Mouse (Mus musculus) layer of hippocampus, adult 9-11 months (tissue): Measurements from ENCODE around the gene 4930415L06Rik.

Experiments
- DNase-seq: peaks from one replicate; pipeline ENCODE4 v3.0.0; 2022

Gene 4930415L06Rik

DNA sequence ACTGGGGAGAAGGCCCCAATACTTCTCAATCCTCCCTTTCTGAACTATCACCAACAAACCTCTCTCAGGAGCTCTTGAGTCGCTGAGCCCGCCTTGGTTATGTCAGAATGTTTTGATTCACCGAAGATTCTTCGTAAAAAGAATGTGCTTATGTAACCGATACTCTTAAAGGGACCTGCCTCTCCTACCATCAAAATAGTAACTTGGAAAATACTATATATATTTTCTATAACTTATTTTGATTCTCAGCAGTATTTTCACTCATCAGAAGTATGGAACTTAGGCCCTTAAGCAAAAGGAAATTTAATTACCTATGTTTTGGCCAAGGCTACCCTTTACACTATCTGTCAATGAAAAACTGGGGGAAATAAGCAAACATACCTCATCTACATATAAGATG lies at the start of gene 4930415L06Rik:
Gene 4930415L06Rik (minus strand): TSS at position 101 of the 400 bp plus-strand sequence.
- DNase-seq, result no peak

DNA sequence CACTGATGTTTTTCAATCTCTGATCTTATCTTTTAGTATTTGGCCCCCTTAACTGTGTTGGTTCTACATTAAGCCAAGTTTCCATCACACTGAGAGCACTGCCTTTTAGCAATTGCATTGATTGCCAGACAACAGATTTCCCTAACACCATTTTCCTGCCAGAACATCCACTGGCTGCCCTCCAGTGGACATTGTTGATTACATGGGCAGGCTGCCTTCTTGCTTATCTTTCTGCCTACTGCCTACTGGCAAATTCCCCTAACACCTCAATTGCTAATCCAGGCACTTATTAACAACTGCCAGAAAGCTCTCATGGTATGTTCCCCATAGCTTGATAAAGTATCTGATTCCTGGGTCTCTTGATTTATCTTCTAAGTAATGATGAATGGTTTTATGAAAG lies 46.0 kb upstream of the 4930415L06Rik start:
- peak; percentile 4 for DNase-seq

GRCm38 (mm10) chrX:89904871-89905270 lies 27.8 kb downstream of the 4930415L06Rik start:
- DNase-seq, result no peak
